Mouse (Mus musculus): ENCODE measurements around the gene Cby1.
A peak's percentile ranks its signal among the peaks of the same experiment; 100 is the strongest.

Gene Cby1

GRCm38 (mm10) chr15:79677936-79678335, 18.9 kb downstream of the Cby1 start:
- no peak for DNase-seq (ENCODE audit: low read depth, low spot score)

GRCm38 (mm10) chr15:79681973-79682372, 23.0 kb downstream of the Cby1 start:
- no peak for DNase-seq (ENCODE audit: low read depth, low spot score)

- no peak for DNase-seq (ENCODE audit: low read depth, low spot score)
These were observed 24.1 kb downstream of the Cby1 start for GRCm38 (mm10) chr15:79683146-79683545.

GRCm38 (mm10) chr15:79683707-79684465, 24.9 kb downstream of the Cby1 start:
- DNase-seq (ENCODE audit: low read depth, low spot score) = no peak

GRCm38 (mm10) chr15:79684616-79685015, 25.6 kb downstream of the Cby1 start:
- no peak for DNase-seq (ENCODE audit: low read depth, low spot score)

GRCm38 (mm10) chr15:79685141-79685641, 26.2 kb downstream of the Cby1 start:
- no peak for DNase-seq (ENCODE audit: low read depth, low spot score)

- peak; percentile 22 for DNase-seq (ENCODE audit: low read depth, low spot score)
These were observed 27.3 kb downstream of the Cby1 start for GRCm38 (mm10) chr15:79686046-79686869.

GRCm38 (mm10) chr15:79687175-79687574, 28.2 kb downstream of the Cby1 start:
- DNase-seq (ENCODE audit: low read depth, low spot score) = no peak

- peak; percentile 98 for DNase-seq (ENCODE audit: low read depth, low spot score)
These were observed 28.8 kb downstream of the Cby1 start, which contains the start of gene Josd1 for GRCm38 (mm10) chr15:79687646-79688267. TSS of gene Josd1 (minus strand) at chr15:79687919.

GRCm38 (mm10) chr15:79688268-79688956, 29.4 kb downstream of the Cby1 start:
- DNase-seq (ENCODE audit: low read depth, low spot score) = no peak

- DNase-seq (ENCODE audit: low read depth, low spot score) = peak; percentile 74
These were observed 30.8 kb downstream of the Cby1 start for GRCm38 (mm10) chr15:79689662-79690425.

- peak; percentile 98 for DNase-seq (ENCODE audit: low read depth, low spot score)
These were observed 31.5 kb downstream of the Cby1 start, which contains the start of gene Gtpbp1 for GRCm38 (mm10) chr15:79690426-79691022. TSS of gene Gtpbp1 (plus strand) at chr15:79690845.

GRCm38 (mm10) chr15:79691023-79691508, 32.1 kb downstream of the Cby1 start:
- DNase-seq (ENCODE audit: low read depth, low spot score) = no peak

- DNase-seq (ENCODE audit: low read depth, low spot score) = peak; percentile 26
These were observed 33.3 kb downstream of the Cby1 start for GRCm38 (mm10) chr15:79692334-79692733.

GRCm38 (mm10) chr15:79693740-79694139, 34.7 kb downstream of the Cby1 start:
- peak; percentile 80 for DNase-seq (ENCODE audit: low read depth, low spot score)

- peak; percentile 20 for DNase-seq (ENCODE audit: low read depth, low spot score)
These were observed 35.5 kb downstream of the Cby1 start for GRCm38 (mm10) chr15:79694512-79694911.

GRCm38 (mm10) chr15:79695516-79695915, 36.5 kb downstream of the Cby1 start:
- DNase-seq (ENCODE audit: low read depth, low spot score) = no peak

- no peak for DNase-seq (ENCODE audit: low read depth, low spot score)
These were observed 37.5 kb downstream of the Cby1 start for GRCm38 (mm10) chr15:79696508-79696907.

GRCm38 (mm10) chr15:79697011-79697410, 38.0 kb downstream of the Cby1 start:
- no peak for DNase-seq (ENCODE audit: low read depth, low spot score)

Measured in CD4-positive, CD25-positive, alpha-beta regulatory T cell, adult 2 months (primary cell).